Mouse (Mus musculus): ENCODE results near the gene Zcchc14.
A peak's percentile ranks its signal among the peaks of the same experiment; 100 is the strongest.

The Zcchc14 gene

GRCm38 (mm10) chr8:121583653-121584052, 69.0 kb downstream of the Zcchc14 start:
- DNase-seq = no peak

- DNase-seq = no peak
These were observed 72.2 kb downstream of the Zcchc14 start for GRCm38 (mm10) chr8:121580465-121580864.

GRCm38 (mm10) chr8:121578676-121579451, 73.8 kb downstream of the Zcchc14 start, which contains the start of gene Fbxo31:
TSS of gene Fbxo31 (minus strand) at chr8:121578806.
- DNase-seq = peak; percentile 94

- no peak for DNase-seq
These were observed 74.7 kb downstream of the Zcchc14 start for GRCm38 (mm10) chr8:121577751-121578675.

GRCm38 (mm10) chr8:121575661-121576060, 77.0 kb downstream of the Zcchc14 start:
- no peak for DNase-seq

GRCm38 (mm10) chr8:121573275-121573674, 79.4 kb downstream of the Zcchc14 start:
- no peak for DNase-seq

GRCm38 (mm10) chr8:121572121-121572520, 80.6 kb downstream of the Zcchc14 start:
- no peak for DNase-seq

GRCm38 (mm10) chr8:121570801-121571200, 81.9 kb downstream of the Zcchc14 start:
- no peak for DNase-seq

GRCm38 (mm10) chr8:121570335-121570734, 82.4 kb downstream of the Zcchc14 start:
- DNase-seq = no peak

GRCm38 (mm10) chr8:121568321-121568720, 84.4 kb downstream of the Zcchc14 start:
- DNase-seq = no peak

- no peak for DNase-seq
These were observed 89.0 kb downstream of the Zcchc14 start for GRCm38 (mm10) chr8:121563701-121564100.

- DNase-seq = no peak
These were observed 89.8 kb downstream of the Zcchc14 start for GRCm38 (mm10) chr8:121562941-121563351.

- DNase-seq = no peak
These were observed 90.9 kb downstream of the Zcchc14 start for GRCm38 (mm10) chr8:121561636-121562345.

- DNase-seq = no peak
These were observed 92.1 kb downstream of the Zcchc14 start for GRCm38 (mm10) chr8:121560432-121561100.

- DNase-seq = no peak
These were observed 92.9 kb downstream of the Zcchc14 start for GRCm38 (mm10) chr8:121559801-121560200.

GRCm38 (mm10) chr8:121558538-121558937, 94.2 kb downstream of the Zcchc14 start:
- no peak for DNase-seq

- DNase-seq = no peak
These were observed 95.0 kb downstream of the Zcchc14 start for GRCm38 (mm10) chr8:121557746-121558145.

GRCm38 (mm10) chr8:121553831-121554475, 98.7 kb downstream of the Zcchc14 start:
- no peak for DNase-seq

GRCm38 (mm10) chr8:121552506-121552905, 100.2 kb downstream of the Zcchc14 start:
- no peak for DNase-seq

GRCm38 (mm10) chr8:121551065-121551985, 101.4 kb downstream of the Zcchc14 start:
- DNase-seq = no peak

GRCm38 (mm10) chr8:121550056-121550455, 102.6 kb downstream of the Zcchc14 start:
- no peak for DNase-seq
